Mouse (Mus musculus): Measurements from ENCODE around the gene Dhx32.

DNA sequence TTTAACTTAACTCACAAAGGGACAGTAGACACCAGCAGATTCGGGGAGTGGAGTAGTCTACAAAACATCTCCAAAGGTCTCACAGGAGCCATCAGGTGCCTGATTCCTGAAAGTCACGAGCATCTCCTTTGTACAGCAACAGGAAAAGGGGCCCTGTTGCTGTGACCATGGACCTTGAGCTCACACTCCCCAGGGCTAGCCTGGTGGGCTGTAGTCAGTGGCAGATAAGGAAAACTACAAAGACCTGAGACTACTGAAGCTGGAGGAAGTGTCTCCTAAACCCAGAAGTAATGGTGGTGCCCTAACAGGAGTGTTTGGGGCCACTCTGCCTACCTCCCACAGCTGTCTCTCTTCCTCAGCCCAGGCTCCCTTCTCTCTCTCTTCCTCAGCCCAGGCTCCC lies 18.1 kb downstream of the Dhx32 start:
- TF ChIP-seq GATA1 (IDR thresholded peaks at IDR 0.05; ENCODE audit: borderline replicate concordance, low read length) (no peak), FLI1 (IDR thresholded peaks at IDR 0.05; ENCODE audit: low read length) (no peak)
